In the genomic region with DNA sequence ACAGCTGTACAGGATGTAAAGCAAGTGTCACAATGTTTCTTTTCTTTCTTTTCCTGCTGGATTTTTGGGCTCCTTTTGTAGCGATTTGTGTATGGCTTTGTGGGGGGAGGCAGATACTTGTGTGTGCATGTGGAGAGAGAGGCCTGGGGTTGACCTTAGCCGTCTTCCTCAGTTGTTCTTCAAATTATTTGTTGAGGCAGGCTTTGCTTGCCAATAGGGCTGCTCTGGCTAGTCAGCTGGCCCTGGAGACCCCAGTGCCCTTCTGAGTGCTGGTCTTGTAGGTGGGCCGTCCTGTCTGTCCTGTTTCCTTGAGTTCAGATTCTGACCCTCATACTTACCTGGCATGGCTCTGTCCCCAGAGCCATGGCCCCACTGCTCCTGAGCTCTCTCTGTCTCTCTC, we compare ENCODE assay signal across 22 mouse cellular contexts.
"Had no signal": no experiment of that assay in that cellular context is flagged by ENCODE, and none has a peak within 500 bp of the region (broad histone marks: within the 10 kb centered on the region; RNA-seq: fewer than 3 reads in every experiment).

No protein-coding gene starts in this region.

- H3K9me3 ChIP-seq: limb, embryonic 10.5 days; limb, embryonic 13.5 days; midbrain, embryonic 12.5 days; neural tube, embryonic 13.5 days; stomach, embryonic 15.5 days had no signal

- H3K4me1 ChIP-seq: limb, embryonic 10.5 days; limb, embryonic 13.5 days; midbrain, embryonic 12.5 days; stomach, embryonic 15.5 days had no signal

- H3K4me3 ChIP-seq: layer of hippocampus, adult 2 months; limb, embryonic 10.5 days; limb, embryonic 13.5 days; midbrain, embryonic 12.5 days; myocyte; neural tube, embryonic 13.5 days; stomach, embryonic 15.5 days had no signal

- H3K9ac ChIP-seq: limb, embryonic 13.5 days; midbrain, embryonic 12.5 days; neural tube, embryonic 13.5 days; stomach, embryonic 15.5 days had no signal

- DNase-seq: kidney, adult 11 months; kidney, adult 8-10 months; layer of hippocampus, adult 9-11 months; lung, adult 2 months; lung, postnatal 14 days; lung, postnatal 4 days; retina, postnatal 1 day; right cerebral cortex, postnatal 25 days; spleen, adult 18-20 months; thymus, adult 2 months; thymus, postnatal 14 days; thymus, postnatal 4 days had no signal

- H3K27ac ChIP-seq: kidney, postnatal 0 days; layer of hippocampus, adult 2 months; limb, embryonic 10.5 days; limb, embryonic 13.5 days; midbrain, embryonic 12.5 days; neural tube, embryonic 13.5 days; stomach, embryonic 15.5 days had no signal

- H3K27me3 ChIP-seq: limb, embryonic 13.5 days; midbrain, embryonic 12.5 days; neural tube, embryonic 13.5 days; stomach, embryonic 15.5 days had no signal

- ATAC-seq: inflammation-experienced regulatory T-cells, adult 6 months; midbrain, embryonic 16.5 days had no signal

- H3K4me2 ChIP-seq: limb, embryonic 13.5 days; midbrain, embryonic 12.5 days; neural tube, embryonic 13.5 days; stomach, embryonic 15.5 days had no signal

- H3K36me3 ChIP-seq: limb, embryonic 10.5 days; limb, embryonic 13.5 days; midbrain, embryonic 12.5 days; neural tube, embryonic 13.5 days; stomach, embryonic 15.5 days had no signal
